ENCODE assay signal across 31 mouse cellular contexts in genomic region chr16:5342326-5342725, GRCm38 (mm10).
DNase-seq lines count a peak whose midpoint lies in the region; ATAC-seq and TF ChIP-seq lines count a peak whose summit lies in the region.
"Had no signal": no experiment of that assay in that cellular context is flagged by ENCODE, and none has a peak within 500 bp of the region (broad histone marks: within the 10 kb centered on the region; RNA-seq: fewer than 3 reads in every experiment).

No protein-coding gene starts in this region.

- no peaks in the 10 kb centered on the region for H3K36me3 ChIP-seq in embryonic facial prominence, embryonic 14.5 days (ENCODE audit: control insufficient read depth, insufficient read depth, low read length)
- H3K36me3 ChIP-seq in embryonic facial prominence, embryonic 10.5 days (replicated peaks), result no peaks in the 10 kb centered on the region
- H3K36me3 ChIP-seq: hindbrain, embryonic 12.5 days; intestine, embryonic 15.5 days; limb, embryonic 10.5 days; limb, embryonic 15.5 days; liver, embryonic 13.5 days; midbrain, embryonic 13.5 days; neural tube, embryonic 13.5 days had no signal

- H3K4me2 ChIP-seq in embryonic facial prominence, embryonic 14.5 days (ENCODE audit: low read depth, low read length), result no peak overlapping the region
- H3K4me2 ChIP-seq: heart, embryonic 11.5 days; hindbrain, embryonic 12.5 days; intestine, embryonic 15.5 days; limb, embryonic 15.5 days; liver, embryonic 13.5 days; midbrain, embryonic 13.5 days; neural tube, embryonic 13.5 days had no signal

- no peaks in the 10 kb centered on the region for H3K4me1 ChIP-seq in embryonic facial prominence, embryonic 14.5 days (ENCODE audit: control insufficient read depth, insufficient read depth, low read length)
- no peaks in the 10 kb centered on the region for H3K4me1 ChIP-seq in embryonic facial prominence, embryonic 10.5 days
- H3K4me1 ChIP-seq: hindbrain, embryonic 12.5 days; intestine, embryonic 15.5 days; limb, embryonic 10.5 days; limb, embryonic 15.5 days; liver, embryonic 13.5 days; megakaryocyte, embryonic 14.5 days; midbrain, embryonic 13.5 days; neural tube, embryonic 13.5 days had no signal

- no peak overlapping the region for H3K27ac ChIP-seq in embryonic facial prominence, embryonic 14.5 days (replicated peaks; ENCODE audit: low read depth, low read length)
- H3K27ac ChIP-seq in embryonic facial prominence, embryonic 10.5 days (replicated peaks), result no peak overlapping the region
- H3K27ac ChIP-seq in layer of hippocampus, adult 2 months, result no peak overlapping the region
- H3K27ac ChIP-seq: hindbrain, embryonic 12.5 days; hindbrain, postnatal 0 days; intestine, embryonic 15.5 days; limb, embryonic 10.5 days; limb, embryonic 15.5 days; liver, embryonic 13.5 days; midbrain, embryonic 13.5 days; neural tube, embryonic 13.5 days had no signal

- H3K9me3 ChIP-seq in embryonic facial prominence, embryonic 14.5 days (ENCODE audit: control insufficient read depth, low read length), result no peaks in the 10 kb centered on the region
- no peaks in the 10 kb centered on the region for H3K9me3 ChIP-seq in embryonic facial prominence, embryonic 10.5 days
- H3K9me3 ChIP-seq: hindbrain, embryonic 12.5 days; intestine, embryonic 15.5 days; limb, embryonic 10.5 days; limb, embryonic 15.5 days; liver, embryonic 13.5 days; midbrain, embryonic 13.5 days; neural tube, embryonic 13.5 days had no signal

- TF ChIP-seq CTCF in layer of hippocampus, adult 2 months (conservative IDR thresholded peaks at IDR 0.05), result no peak

- peak; percentile 22 for DNase-seq in embryonic facial prominence, embryonic 14.5 days (ENCODE audit: low spot score)
- DNase-seq in embryonic facial prominence, embryonic 10.5 days (ENCODE audit: low spot score), result no peak
- peak; percentile 20 to 45 for DNase-seq in layer of hippocampus, adult 2 months (ENCODE audit: low spot score in 2 of 2)
- no peak for DNase-seq in layer of hippocampus, postnatal 10 days (ENCODE audit: low spot score in 2 of 2)
- DNase-seq in right cerebral cortex, adult 2 months (ENCODE audit: low spot score in 2 of 2), result peak; percentile 16 to 43
- no peak for DNase-seq in right cerebral cortex, adult 18-20 months
- DNase-seq in right cerebral cortex, postnatal 25 days, result peak; percentile 50
- DNase-seq in c-Kit-positive CD71-positive TER-119-positive erythroid progenitor cells, embryonic 14.5 days (ENCODE audit: low spot score), result no peak
- DNase-seq: adrenal gland, adult 8-10 months; cerebellum, adult 8-10 months; cerebellum, postnatal 25 days; gastrocnemius, postnatal 36 days; heart, adult 18-20 months; heart, postnatal 36 days; kidney, adult 2 months; kidney, postnatal 36 days; liver, embryonic 13.5 days; lung, adult 18-20 months; lung, postnatal 4 days; thymus, postnatal 14 days had no signal

- WGBS in embryonic facial prominence, embryonic 14.5 days, result 76% methylated on average over 6 of the region's 6 CpGs
- 77% methylated on average over 6 of the region's 6 CpGs for WGBS in embryonic facial prominence, embryonic 10.5 days

- H3K4me3 ChIP-seq in embryonic facial prominence, embryonic 14.5 days (ENCODE audit: low read depth, low read length), result no peak overlapping the region
- no peak overlapping the region for H3K4me3 ChIP-seq in embryonic facial prominence, embryonic 10.5 days
- no peak overlapping the region for H3K4me3 ChIP-seq in layer of hippocampus, adult 2 months
- H3K4me3 ChIP-seq: hindbrain, embryonic 12.5 days; intestine, embryonic 15.5 days; limb, embryonic 10.5 days; limb, embryonic 15.5 days; liver, embryonic 13.5 days; megakaryocyte, embryonic 14.5 days; midbrain, embryonic 13.5 days; neural tube, embryonic 13.5 days had no signal

- H3K9ac ChIP-seq in embryonic facial prominence, embryonic 14.5 days (ENCODE audit: low read depth, low read length), result no peak overlapping the region
- H3K9ac ChIP-seq: hindbrain, embryonic 12.5 days; intestine, embryonic 15.5 days; limb, embryonic 15.5 days; liver, embryonic 13.5 days; midbrain, embryonic 13.5 days; neural tube, embryonic 13.5 days had no signal

- ATAC-seq in embryonic facial prominence, embryonic 14.5 days (ENCODE audit: low read depth), result no peak
- ATAC-seq: activated CD4-positive, CD25-positive, alpha-beta regulatory T cell, adult 4 months; hindbrain, postnatal 0 days; intestine, embryonic 15.5 days; lung, postnatal 0 days; midbrain, embryonic 13.5 days had no signal

- H3K27me3 ChIP-seq in embryonic facial prominence, embryonic 14.5 days (replicated peaks; ENCODE audit: control insufficient read depth, insufficient read depth, low read length), result no peaks in the 10 kb centered on the region
- H3K27me3 ChIP-seq in embryonic facial prominence, embryonic 10.5 days (replicated peaks; ENCODE audit: low read depth, poor library complexity, severe bottlenecking), result no peaks in the 10 kb centered on the region
- H3K27me3 ChIP-seq: hindbrain, embryonic 12.5 days; intestine, embryonic 15.5 days; limb, embryonic 15.5 days; liver, embryonic 13.5 days; midbrain, embryonic 13.5 days; neural tube, embryonic 13.5 days had no signal

Comparison
In these comparisons a context has a peak if more than half of its experiments do, and no peak if none do; other contexts are left out.
1. DNase-seq: peak in embryonic facial prominence, embryonic 14.5 days (single experiment), layer of hippocampus, adult 2 months (2 of 2), right cerebral cortex, adult 2 months (2 of 2) and right cerebral cortex, postnatal 25 days (single experiment); none in embryonic facial prominence, embryonic 10.5 days (single experiment), layer of hippocampus, postnatal 10 days (0 of 2), right cerebral cortex, adult 18-20 months (single experiment) and c-Kit-positive CD71-positive TER-119-positive erythroid progenitor cells, embryonic 14.5 days (single experiment).